Mouse (Mus musculus) embryo, embryonic 11 days (tissue): Measurements from ENCODE around the gene Slc48a1.

ENCODE experiments used
- DNase-seq: peaks from one replicate; pipeline ENCODE4 v3.0.0-alpha.2; 2015

Gene Slc48a1

DNA sequence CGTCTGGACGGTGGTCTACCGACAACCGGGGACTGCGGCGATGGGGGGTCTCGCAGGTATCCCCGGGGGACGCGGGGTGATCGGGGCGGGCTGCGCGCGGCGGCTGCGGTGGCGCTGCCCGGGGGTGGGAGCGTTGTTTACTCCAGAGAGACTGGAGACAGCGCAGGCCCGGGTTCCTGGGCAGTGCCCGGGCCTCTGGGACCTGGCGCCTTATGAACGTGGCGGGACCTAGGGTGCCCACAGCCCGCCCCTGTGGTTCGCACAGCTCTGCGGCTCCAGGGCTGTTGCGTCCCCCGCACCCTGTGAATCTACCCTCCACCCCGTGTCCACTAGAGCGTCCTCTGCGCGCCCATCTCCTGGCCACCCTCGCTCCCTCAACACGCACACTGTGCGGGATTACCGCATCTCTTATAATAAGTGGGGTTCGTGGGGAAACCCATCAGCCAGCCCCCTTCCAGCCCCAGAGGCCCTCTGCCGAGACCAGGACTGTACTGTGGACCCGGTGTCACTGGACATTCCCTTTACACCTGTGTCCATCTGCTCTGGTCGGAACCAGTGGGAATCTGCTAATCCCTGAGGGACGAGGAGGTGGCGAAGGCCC lies 6.3 kb downstream of the Slc48a1 start:
- no peak for DNase-seq

DNA sequence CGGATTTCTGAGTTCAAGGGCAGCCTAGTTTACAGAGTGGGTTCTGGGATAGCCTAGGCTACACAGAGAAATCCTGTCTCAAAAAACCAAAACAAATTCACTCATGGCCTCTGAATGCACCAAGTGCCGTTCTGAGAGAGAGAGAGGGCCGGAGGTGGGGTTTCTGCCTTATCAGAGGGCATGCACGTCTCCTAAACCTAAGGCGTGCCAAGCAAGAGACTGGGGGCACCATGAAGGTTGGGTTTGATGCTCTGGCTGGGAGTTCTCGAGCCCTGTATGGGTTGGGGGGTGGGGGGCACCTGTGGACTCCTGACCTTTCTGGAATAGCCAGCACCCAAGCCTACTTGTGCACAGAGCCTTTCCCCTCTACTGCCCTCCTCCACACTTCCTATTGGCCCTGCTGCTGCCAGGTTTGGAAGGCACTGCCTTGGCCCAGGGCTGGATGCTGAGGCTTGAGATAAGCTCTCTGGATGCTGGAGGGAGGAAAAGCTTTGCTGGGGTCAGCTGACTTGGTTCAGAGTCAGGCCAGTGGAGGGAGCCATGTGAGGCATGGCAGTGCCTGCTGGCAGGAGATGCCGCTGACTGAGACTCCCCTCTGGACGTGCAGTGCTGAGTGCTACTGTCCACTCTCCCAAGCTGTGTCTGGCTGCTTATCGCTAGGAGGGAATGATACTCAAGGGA lies 7.6 kb downstream of the Slc48a1 start:
- no peak for DNase-seq

DNA sequence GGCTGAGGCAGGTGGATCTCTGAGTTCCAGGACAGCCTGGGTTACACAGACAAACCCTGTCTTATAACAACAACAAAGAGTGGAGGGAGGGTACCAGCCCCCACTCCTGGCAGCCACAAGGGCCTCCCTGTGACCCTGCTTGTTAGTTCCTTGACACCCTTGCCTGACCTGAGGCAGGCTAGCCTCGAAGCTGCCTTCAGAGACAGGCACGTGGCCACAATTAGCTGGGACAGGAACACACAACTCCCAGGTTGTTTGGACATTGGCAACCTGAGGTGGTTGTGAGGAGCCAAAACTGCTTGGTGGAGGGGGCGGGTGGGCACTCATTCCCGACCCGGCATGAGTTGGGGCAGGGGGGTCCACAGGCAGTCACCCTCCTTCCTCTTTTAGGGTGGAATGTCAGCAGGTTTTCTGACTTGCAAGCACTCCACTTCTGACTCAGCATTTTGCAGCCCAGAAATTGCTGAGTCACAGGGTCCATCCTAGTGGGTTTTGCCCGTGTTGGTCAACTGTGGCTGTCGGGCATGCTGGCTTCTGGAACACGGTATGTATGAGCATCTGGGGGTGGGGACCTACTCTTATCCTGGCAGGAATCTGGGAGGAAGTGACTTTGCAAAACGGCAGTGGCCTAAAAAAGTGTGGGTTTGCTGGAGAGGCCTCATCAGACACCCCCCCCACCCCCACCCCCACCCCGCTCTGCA lies 8.2 kb downstream of the Slc48a1 start:
- DNase-seq = peak; percentile 28

DNA sequence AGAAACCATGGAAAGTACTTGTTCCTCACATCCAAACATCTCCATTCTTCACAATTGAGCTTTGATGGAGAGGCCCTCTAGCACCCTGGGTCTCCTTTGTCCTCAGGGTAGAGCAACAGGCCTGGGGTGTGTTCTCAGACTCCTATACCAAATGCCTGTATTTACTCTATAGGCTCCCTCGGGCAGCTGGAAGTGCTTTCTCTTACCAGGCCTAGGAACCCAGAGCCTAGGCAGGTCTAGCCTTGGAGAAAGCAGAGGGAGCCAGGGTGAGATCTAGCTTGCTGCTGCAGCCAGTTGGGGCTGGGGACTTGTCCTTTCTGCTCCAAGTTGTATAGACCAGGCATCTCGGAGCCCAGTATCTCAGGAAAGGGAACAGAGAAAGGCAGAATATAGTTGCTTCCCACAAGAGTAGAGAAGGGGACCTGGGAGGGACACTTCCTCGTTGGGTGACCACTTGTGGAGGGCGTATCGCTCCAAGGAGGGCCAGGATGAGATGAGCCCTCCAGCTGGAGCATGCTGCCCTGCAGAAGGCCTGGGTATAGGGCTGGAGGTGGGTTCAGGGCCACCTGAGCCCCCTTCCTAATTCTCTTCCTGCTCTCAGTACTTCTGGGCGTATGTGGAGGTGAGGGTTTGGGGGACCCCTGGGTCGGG lies 9.0 kb downstream of the Slc48a1 start:
- no peak for DNase-seq

DNA sequence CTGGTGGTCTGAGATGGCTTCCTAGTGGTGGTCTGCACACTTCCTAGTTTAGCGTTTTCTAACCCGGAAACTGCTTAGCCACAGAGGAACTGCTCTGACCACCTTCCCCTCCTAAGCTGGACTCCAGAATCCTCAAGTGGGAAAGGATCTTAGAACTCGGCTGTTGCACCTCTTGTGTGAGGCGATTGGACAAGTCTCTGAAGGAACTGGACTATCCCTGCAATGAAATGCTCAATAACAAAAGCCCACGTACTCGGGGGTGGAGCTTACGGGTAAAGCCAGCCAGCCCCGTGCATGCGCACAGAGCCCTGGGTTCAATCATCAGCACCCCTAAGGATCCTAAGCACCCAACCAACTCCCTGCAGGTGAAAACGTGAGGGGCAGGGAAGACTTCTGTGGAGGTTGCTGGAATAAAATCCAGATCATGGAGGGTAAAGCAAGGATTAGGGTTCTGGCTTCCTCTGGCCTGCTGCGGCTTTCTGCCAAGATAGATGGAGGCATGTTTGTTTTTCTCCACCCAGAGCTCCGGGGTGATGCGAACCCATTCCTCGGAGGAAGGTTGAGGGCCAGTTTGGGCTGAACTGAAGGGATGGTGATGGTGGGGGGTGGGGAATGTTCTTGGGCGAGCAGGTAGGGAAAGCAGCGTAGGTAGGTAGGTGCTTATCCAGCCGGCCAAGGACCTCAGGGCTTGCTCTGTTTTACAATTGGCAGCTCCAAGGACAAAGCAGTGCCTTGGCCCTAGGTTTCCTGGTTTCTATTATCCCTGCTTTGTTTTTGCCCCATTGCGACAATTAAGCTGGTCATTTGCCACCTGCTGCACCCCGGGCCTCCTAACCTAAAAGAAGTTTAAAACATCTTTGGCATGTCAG lies 9.7 kb downstream of the Slc48a1 start:
- DNase-seq = no peak

DNA sequence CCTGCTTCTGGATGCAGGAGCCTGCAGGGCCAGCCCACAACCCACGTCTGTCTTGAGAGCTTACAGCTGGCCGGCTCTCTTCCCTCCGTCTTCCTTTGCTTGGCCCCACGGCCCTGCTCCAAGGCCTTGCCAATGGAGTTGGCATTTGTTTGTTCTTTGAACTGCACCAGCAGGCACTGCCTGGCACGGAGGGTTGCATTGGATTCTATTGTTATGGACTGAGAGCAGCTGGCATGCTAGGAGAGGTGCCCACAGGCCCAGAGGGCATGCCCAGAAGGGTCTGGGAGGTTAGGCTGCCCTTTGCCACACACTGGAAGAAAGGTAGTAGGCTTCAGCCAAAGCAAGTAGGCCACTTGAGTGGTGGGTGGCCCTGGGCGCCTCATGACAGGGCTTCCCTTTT lies 10.5 kb downstream of the Slc48a1 start:
- no peak for DNase-seq

DNA sequence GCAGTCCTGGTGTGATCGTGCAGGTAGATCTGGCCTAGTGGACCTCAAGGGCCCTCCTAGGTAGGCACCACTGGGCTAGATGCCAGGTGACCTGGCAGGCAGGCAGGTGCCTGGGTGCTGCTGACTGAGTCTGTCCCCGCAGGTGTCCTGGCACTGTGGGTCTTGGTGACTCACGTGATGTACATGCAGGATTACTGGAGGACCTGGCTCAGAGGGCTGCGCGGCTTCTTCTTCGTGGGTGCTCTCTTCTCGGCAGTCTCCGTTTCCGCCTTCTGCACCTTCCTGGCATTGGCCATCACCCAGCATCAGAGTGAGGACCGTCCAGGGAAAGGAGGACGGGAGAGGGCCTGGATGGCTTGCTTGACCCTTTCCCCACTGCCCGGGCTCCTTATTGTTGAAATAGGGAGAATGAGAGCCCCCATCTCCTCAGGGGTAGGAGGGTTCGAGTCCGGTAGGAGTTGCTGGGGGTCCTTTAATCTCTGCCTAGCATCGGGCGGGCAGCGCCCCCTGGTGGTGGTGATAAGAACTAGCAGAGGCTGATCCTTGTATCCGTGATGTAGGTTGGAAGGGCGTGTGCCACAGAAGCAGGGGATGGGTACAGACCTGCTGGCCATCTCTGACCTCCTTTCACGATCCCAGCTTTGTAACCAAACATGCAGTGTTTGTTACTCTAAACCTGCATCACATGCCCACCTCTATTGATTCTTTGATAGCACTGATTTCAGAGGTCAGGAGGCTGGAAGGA lies 11.6 kb downstream of the Slc48a1 start:
- peak; percentile 74 for DNase-seq

DNA sequence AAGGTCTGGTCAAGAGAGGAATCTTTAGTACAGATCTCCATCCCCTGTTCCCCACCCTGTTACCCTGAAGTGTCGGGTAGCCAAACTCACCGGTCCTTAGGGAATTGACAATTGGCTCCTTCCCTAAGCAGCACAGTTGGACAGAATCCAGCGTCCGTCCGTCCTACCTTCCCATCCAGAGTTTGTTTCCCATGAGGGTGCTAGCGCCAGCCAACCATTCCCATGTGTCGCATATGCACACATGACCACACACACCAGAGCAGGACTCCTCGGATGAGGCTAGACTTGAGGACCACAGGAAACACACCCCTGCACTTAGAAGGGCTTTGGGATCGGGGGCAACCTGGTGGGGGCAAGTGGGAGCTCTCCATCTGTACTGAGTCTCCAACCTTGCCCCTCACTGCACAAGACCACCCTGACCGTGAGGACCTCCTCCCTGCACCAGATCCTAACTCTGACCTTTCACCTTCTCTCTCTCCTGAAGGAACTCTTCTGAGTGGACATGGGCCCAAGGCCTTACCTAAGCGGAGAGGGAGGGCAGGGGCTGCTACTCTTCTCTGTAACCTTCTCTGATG lies 12.9 kb downstream of the Slc48a1 start:
- no peak for DNase-seq

DNA sequence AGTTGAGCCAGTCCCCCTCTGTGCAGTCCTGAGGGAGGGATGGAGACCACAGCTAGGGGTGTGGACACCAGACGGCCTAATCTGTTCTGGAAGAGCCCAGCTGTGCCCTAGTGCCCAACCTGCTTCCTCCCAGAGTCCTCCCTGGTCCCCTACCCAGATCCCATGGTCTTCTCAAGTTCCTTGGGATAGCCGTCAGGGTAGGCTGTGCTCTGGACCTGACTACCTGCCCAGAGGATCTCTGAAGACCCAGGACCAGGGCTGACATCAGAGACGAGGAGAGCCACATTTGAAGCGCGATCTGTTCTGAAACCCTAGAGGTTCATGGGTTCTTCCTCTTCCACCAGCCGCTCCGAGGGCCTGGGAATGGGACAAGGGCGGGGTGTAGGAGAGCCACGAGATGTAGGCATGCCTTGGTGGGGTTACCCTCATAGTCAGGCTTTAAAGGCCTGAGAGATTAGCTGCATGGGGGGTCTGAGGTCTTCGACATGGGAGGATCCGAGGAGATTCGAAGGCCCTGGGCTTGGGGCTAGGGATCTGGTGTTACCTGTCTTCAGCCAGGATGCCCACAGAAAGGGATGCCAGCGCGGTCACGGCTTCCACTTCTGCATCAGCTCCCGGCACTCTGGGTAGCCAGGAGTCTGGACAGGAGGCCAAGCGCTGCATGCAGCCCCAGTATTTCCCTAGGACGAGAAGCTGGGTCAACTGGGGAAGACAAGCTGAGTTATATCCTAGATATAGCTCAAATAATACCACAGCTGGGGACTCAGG lies 15.2 kb downstream of the Slc48a1 start:
- DNase-seq = no peak

DNA sequence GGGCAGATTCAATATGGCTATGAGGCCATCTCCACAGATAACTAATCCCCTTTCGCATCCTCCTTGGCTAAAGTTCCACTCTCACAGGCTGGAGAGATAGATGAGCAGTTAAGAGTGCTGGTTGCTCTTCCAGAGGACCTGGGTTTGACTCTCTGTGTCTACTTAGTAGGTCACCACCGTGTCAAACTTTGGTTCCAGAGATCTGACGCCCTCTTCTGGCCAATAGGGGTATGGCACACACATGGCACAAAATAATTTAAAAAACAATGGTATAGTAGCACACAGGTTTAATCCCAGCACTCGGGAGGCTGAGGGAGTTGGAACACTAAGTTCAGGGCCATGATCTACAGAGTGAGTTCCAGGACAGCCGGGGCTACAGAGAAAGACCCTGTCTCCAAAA lies 15.9 kb downstream of the Slc48a1 start:
- no peak for DNase-seq

DNA sequence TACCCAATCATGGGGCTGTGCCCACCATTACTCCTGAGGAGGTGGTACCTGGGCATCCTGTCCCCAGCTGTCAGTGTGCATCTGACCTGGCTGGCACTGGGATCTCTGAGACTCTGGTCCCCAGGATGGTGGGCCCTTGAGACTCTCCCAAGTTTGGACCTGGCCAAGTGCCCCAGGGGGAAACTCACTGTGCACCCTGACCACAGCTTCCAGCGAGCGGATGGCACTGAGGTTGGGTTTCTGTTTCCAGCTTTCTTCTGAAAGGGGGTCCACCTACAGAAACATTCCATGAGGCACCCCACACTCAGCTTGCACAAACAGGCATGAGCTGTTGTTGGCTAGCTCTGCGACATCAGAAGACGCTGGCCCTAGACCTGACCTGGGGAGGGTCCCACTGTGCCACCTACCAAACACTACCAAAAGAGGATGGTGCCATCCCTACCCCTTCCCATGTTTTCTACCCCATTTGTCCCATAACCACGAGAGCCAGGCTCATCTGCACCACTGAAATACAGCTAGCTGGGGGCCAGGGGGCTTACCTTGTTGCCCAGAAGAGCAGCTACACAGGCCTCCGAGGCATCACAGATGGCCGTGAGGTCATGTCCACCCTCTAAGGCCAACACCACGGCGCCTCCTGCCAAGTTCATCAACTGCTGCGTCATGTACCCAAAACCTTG lies 17.4 kb downstream of the Slc48a1 start:
- DNase-seq = no peak

DNA sequence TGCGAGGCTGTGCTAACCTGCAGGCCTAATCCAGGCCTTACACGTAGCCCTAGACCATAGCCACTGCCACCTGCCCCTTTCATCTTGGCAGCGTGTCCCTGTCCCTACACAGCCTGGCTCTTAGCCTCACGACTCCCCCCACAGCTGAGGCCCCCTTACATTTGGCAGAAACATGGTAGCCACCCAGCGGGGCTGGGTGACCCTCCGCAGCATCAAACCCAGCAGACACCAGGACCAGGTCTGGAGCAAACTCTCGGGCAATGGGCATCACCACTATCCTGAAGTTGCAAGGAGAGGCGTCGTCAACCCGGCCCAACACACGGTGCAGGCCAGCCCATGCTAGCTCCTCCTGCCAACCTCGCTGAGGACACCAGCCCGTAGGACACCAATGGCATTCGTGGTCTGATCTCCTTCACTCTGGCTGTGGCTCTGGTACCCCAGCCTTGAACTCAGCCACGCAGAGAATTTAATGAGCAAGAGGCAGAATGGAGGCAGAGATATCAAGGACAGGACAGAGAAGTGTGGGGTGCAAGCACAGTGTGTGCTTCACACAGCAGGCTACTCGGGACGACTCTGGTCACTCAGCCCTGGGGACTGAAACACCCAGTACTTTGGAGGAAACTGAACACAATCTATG lies 18.5 kb downstream of the Slc48a1 start:
- no peak for DNase-seq

DNA sequence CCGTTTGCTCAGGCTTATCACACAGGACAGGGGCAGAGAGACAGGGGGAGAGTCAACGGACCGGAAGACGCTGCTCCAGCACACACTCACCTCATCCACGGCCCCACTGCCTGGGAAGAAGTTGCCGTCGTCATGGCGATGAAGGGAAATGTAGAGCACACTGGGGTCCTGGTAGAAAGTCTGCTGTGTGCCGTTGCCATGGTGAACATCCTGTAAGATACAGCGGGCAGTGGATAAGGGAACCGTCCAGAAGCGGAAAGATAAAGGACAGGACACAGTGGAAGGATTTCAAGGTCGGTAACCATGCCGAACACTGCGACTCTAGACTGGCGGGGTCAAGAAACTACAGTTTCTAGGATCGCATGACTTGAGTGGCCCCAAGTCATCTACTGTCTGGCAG lies 19.8 kb downstream of the Slc48a1 start:
- DNase-seq = peak; percentile 72

DNA sequence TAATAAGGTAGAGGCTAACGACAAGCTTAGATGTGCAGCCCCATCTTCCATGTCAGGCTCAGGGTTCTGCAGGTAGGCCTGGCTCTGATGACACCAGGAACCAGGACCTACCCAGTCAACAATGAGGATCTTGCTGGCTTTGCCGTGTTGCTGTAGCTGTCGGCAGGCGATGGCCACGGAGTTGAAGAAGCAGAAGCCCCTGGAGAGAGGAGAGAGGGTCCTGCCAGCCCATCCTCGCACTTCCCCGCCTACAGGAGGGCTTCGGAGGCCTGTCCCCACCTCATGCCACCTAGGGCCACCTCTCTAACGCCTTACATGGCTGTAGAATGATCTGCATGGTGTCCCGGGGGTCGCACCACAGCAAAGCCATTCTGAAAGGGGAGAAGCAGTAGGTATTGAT lies 21.1 kb downstream of the Slc48a1 start:
- DNase-seq = no peak

DNA sequence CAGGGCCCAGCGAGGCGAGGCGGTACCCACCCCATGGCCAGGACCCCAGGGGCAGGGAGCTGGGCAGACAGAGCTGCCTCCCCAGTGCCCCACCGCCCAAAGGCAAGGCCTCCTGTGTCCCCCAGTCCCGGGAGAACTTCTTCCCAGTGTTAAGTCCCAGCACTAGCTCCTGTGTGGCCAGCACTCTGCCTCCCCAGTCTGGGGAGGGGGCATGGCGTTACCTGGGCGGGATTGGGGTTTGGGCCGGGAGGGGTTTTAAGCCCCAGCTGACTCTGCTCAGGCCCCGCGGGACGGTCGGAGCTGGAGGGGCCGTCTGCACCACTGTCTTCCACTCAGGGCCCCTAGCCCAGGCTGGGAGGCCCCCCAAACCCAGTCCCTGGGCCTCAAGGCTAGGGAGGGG lies 22.5 kb downstream of the Slc48a1 start:
- no peak for DNase-seq

DNA sequence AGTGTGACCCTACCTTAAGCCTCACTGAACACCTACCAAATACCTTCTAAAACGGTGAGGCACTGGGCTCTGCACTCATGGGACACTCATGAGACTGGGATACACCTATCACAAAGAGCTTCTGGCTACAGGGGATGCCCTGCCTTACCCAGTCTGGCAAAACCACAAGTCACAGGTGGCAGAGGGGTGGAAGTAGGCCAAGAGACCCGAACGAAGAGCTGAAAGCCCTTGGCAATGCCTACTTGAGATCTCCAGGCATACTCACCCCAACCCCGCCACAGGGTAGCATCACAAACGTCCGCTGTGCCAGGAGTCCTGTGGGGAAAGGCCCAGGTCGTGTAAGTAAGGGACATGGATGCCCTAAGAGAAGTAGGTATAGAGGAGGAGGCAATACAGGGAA lies 23.5 kb downstream of the Slc48a1 start:
- no peak for DNase-seq

DNA sequence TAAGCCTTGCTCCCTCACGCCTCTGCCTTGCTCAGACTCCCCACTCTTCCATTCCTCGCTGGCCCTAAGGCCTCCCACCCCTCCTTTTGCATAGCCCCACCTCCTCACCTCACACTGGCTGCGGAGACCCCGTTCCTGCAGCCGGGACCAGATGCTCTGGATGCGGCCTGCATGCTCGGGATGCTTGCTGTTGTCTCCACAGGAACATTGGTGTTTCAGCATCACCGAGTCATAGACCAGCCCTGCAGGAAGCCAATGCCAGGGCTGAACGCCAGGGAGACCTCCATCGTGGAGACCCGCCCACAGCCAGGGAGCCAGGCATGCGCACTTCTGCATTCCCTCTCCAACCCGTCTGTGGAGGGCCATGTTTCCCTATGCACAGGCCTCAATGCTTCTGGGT lies 24.3 kb downstream of the Slc48a1 start:
- peak; percentile 69 for DNase-seq

DNA sequence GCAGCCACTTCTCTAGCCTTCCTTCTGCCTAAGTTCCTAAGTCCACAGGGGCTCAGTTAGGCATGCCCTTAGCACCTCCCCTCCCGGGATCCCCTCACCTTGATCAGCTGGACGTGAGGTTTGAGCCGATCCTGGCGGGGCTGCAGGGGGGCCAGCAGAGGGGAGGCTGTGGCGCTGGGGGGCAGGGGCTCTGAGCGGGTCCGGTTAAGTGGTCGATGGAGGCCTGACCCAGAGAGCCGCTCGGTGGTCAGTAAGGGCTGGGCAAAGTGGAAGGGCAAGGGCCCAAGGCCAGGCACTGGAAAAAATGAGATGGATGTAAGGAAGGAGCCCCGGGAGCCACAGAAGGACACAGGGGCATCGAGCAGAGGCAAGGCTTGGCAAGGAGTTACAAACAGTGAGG lies 29.5 kb downstream of the Slc48a1 start:
- DNase-seq = no peak

DNA sequence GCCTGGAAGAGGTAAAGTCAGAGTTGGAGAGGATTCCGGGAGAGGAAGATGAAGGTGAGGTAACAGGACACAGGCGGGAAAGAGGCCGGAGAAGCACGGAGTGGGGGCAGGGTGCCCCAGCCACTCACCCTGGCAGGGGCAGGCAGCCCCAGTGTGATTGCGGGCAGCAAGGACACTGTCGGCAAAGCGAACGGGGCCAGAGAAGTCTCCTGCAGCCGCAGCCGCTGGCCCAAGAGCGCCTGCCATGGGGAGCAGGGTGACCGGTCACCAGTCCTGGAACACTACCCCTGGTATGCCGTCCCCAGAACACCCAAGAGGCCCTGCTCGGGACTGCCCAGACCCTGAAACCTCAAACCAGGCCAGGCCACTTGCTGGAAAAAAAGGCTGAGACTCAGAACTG lies 30.2 kb downstream of the Slc48a1 start:
- DNase-seq = no peak

DNA sequence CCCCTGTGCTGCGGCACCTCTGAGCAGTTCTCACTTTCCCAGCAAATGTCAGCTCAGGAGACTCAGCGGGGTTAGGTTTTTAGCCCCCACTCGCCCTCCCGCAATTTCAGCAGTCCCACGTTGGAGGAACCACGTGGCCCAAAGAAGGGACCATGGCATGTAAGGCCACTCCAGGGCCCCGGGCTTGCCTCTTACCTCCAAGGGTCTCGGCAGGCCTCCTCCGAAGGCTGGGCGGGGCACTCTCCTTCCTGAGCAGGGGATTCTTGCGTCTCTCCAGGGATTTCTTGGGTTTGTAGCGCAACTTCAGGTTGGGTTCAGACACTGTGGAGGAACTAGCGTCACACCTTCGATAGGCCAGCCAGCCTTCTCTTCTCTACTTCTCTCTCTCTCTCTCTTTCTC lies 30.9 kb downstream of the Slc48a1 start:
- DNase-seq = no peak
